8 mouse cellular contexts compared by ENCODE assay signal in genomic region chr16:30184591-30185265, GRCm38 (mm10).
DNase-seq lines count a peak whose midpoint lies in the region; ATAC-seq and TF ChIP-seq lines count a peak whose summit lies in the region.

No protein-coding gene starts in this region.

- H3K4me2 ChIP-seq in neural tube, embryonic 11.5 days (ENCODE audit: low read depth) = no peak overlapping the region

- peaks cover 5% of the 10 kb centered on the region; the same call in 1 of the 2 replicates for H3K27me3 ChIP-seq in neural tube, embryonic 11.5 days (ENCODE audit: control insufficient read depth, insufficient read depth, low read length)

- H3K4me1 ChIP-seq in neural tube, embryonic 11.5 days (ENCODE audit: control insufficient read depth, insufficient read depth, low read length) = peaks cover 24% of the 10 kb centered on the region

- peak; percentile 80 to 83 for ATAC-seq in hematopoietic stem cell, adult 5-6 weeks (replicated peaks in 1 of 2; ENCODE audit: insufficient read depth in 1 of 2, low FRiP score in 2 of 2, low TSS enrichment in 1 of 2, low read depth in 1 of 2, poor library complexity in 2 of 2, severe bottlenecking in 2 of 2)
- no peak for ATAC-seq in neural tube, embryonic 11.5 days (ENCODE audit: insufficient read depth, low FRiP score, low TSS enrichment)

- DNase-seq in 416B (ENCODE audit: low read depth) = peak; percentile 97
- peak; percentile 69 for DNase-seq in adrenal gland, postnatal 25 days
- DNase-seq in frontal cortex, postnatal 10 days (ENCODE audit: low spot score in 2 of 2) = peak; percentile 73 to 80
- peak; percentile 52 to 53 for DNase-seq in layer of hippocampus, adult 2 months (ENCODE audit: low spot score in 2 of 2)
- DNase-seq in lung, adult 18-20 months = peak; percentile 87 to 91
- peak; percentile 54 for DNase-seq in neural tube, embryonic 11.5 days (ENCODE audit: low spot score)
- no peak for DNase-seq in B cell, adult 2 months

- H3K4me3 ChIP-seq in layer of hippocampus, adult 2 months = no peak overlapping the region
- no peak overlapping the region for H3K4me3 ChIP-seq in neural tube, embryonic 11.5 days (ENCODE audit: low read depth, low read length)

- no peak overlapping the region; the same call in 1 of the 2 replicates for H3K9ac ChIP-seq in neural tube, embryonic 11.5 days (ENCODE audit: low read length)

- no peaks in the 10 kb centered on the region for H3K9me3 ChIP-seq in neural tube, embryonic 11.5 days (ENCODE audit: control insufficient read depth, low read length)

- 27% methylated on average over 18 of the region's 18 CpGs for WGBS in neural tube, embryonic 11.5 days

- peak overlapping the region; percentile 81 for H3K27ac ChIP-seq in layer of hippocampus, adult 2 months
- H3K27ac ChIP-seq in neural tube, embryonic 11.5 days (ENCODE audit: low read depth, low read length) = peak overlapping the region; percentile 27; the same call in 1 of the 2 replicates

- no peaks in the 10 kb centered on the region for H3K36me3 ChIP-seq in neural tube, embryonic 11.5 days (ENCODE audit: control insufficient read depth, insufficient read depth, low read length)

- TF ChIP-seq CTCF in layer of hippocampus, adult 2 months (conservative IDR thresholded peaks at IDR 0.05) = peak; percentile 63

Comparison
In these comparisons a context has a peak if more than half of its experiments do, and no peak if none do; other contexts are left out.
1. DNase-seq: peak in 416B (single experiment), adrenal gland, postnatal 25 days (single experiment), frontal cortex, postnatal 10 days (2 of 2), layer of hippocampus, adult 2 months (2 of 2), lung, adult 18-20 months (2 of 2) and neural tube, embryonic 11.5 days (single experiment); none in B cell, adult 2 months (0 of 2).